ENCODE assay signal across 9 mouse cellular contexts in genomic region chrX:104179257-104179656, GRCm38 (mm10). TPM values are rescaled to one million over a fixed set of nuclear protein-coding genes. Genes with fewer than 3 reads are reported as not detected.
DNase-seq lines count a peak whose midpoint lies in the region; ATAC-seq lines count a peak whose summit lies in the region.
"Had no signal": no experiment of that assay in that cellular context is flagged by ENCODE, and none has a peak within 500 bp of the region (broad histone marks: within the 10 kb centered on the region; RNA-seq: fewer than 3 reads in every experiment).

No protein-coding gene starts in this region.

- H3K4me2 ChIP-seq in hindbrain, embryonic 14.5 days (replicated peaks), result no peak overlapping the region
- H3K4me2 ChIP-seq in hindbrain, embryonic 13.5 days, result no peak overlapping the region
- no peak overlapping the region for H3K4me2 ChIP-seq in forebrain, embryonic 16.5 days (ENCODE audit: low read length)
- H3K4me2 ChIP-seq: neural tube, embryonic 13.5 days had no signal

- no peaks in the 10 kb centered on the region for H3K4me1 ChIP-seq in hindbrain, embryonic 14.5 days (replicated peaks; ENCODE audit: control insufficient read depth, insufficient read depth, low read length)
- H3K4me1 ChIP-seq in hindbrain, embryonic 13.5 days (replicated peaks), result no peaks in the 10 kb centered on the region
- H3K4me1 ChIP-seq in forebrain, embryonic 16.5 days (replicated peaks; ENCODE audit: control insufficient read depth, insufficient read depth, low read length), result no peaks in the 10 kb centered on the region
- H3K4me1 ChIP-seq: neural tube, embryonic 13.5 days had no signal

- no peaks in the 10 kb centered on the region for H3K9me3 ChIP-seq in hindbrain, embryonic 14.5 days (ENCODE audit: control insufficient read depth, low read length)
- no peaks in the 10 kb centered on the region for H3K9me3 ChIP-seq in hindbrain, embryonic 13.5 days
- no peaks in the 10 kb centered on the region for H3K9me3 ChIP-seq in forebrain, embryonic 16.5 days (ENCODE audit: control insufficient read depth, low read length)
- H3K9me3 ChIP-seq: neural tube, embryonic 13.5 days had no signal

- WGBS in hindbrain, embryonic 14.5 days, result 26% methylated on average over 2 of the region's 2 CpGs
- WGBS in hindbrain, embryonic 13.5 days, result 25% methylated on average over 2 of the region's 2 CpGs
- WGBS in forebrain, embryonic 16.5 days, result 16% methylated on average over 2 of the region's 2 CpGs

- H3K36me3 ChIP-seq in hindbrain, embryonic 14.5 days (replicated peaks; ENCODE audit: control insufficient read depth, insufficient read depth), result no peaks in the 10 kb centered on the region
- H3K36me3 ChIP-seq in hindbrain, embryonic 13.5 days, result no peaks in the 10 kb centered on the region
- H3K36me3 ChIP-seq in forebrain, embryonic 16.5 days (ENCODE audit: control insufficient read depth, insufficient read depth), result no peaks in the 10 kb centered on the region
- H3K36me3 ChIP-seq: neural tube, embryonic 13.5 days had no signal

- no peak overlapping the region for H3K9ac ChIP-seq in hindbrain, embryonic 14.5 days
- H3K9ac ChIP-seq in hindbrain, embryonic 13.5 days, result no peak overlapping the region
- H3K9ac ChIP-seq in forebrain, embryonic 16.5 days (replicated peaks; ENCODE audit: low read depth, low read length), result no peak overlapping the region
- H3K9ac ChIP-seq: neural tube, embryonic 13.5 days had no signal

- DNase-seq in hindbrain, embryonic 14.5 days (ENCODE audit: low spot score), result peak; percentile 47
- DNase-seq in 416B (ENCODE audit: low read depth), result peak; percentile 54
- peak; percentile 33 for DNase-seq in MEL-GATA-1-ER (ENCODE audit: extremely low read depth, low read depth)
- peak; percentile 65 to 75 for DNase-seq in cerebellum, postnatal 14 days
- peak; percentile 18 to 51 for DNase-seq in kidney, adult 8-10 months
- DNase-seq in lung, postnatal 36 days, result peak; percentile 74

- H3K4me3 ChIP-seq in hindbrain, embryonic 14.5 days (replicated peaks; ENCODE audit: low read length), result no peak overlapping the region
- H3K4me3 ChIP-seq in hindbrain, embryonic 13.5 days, result no peak overlapping the region
- H3K4me3 ChIP-seq in forebrain, embryonic 16.5 days (replicated peaks; ENCODE audit: low read length), result no peak overlapping the region
- H3K4me3 ChIP-seq: neural tube, embryonic 13.5 days had no signal

- no peak overlapping the region for H3K27ac ChIP-seq in hindbrain, embryonic 14.5 days
- H3K27ac ChIP-seq in hindbrain, embryonic 13.5 days, result no peak overlapping the region
- no peak overlapping the region for H3K27ac ChIP-seq in forebrain, embryonic 16.5 days (ENCODE audit: low read length)
- H3K27ac ChIP-seq: neural tube, embryonic 13.5 days had no signal

- no peak for ATAC-seq in hindbrain, embryonic 14.5 days (ENCODE audit: low FRiP score)
- ATAC-seq in hindbrain, embryonic 13.5 days (ENCODE audit: low FRiP score), result no peak
- no peak for ATAC-seq in forebrain, embryonic 16.5 days

- peaks cover 8% of the 10 kb centered on the region; the same call in 1 of the 2 replicates for H3K27me3 ChIP-seq in hindbrain, embryonic 14.5 days (ENCODE audit: control insufficient read depth, insufficient read depth, low read length)
- H3K27me3 ChIP-seq in hindbrain, embryonic 13.5 days, result peaks cover 9% of the 10 kb centered on the region; the same call in 1 of the 2 replicates
- 0 out of 2 replicates have a peak, but pooled peaks cover 2% of the 10 kb centered on the region for H3K27me3 ChIP-seq in forebrain, embryonic 16.5 days (replicated peaks; ENCODE audit: control insufficient read depth, insufficient read depth, low read length)

RNA-seq across cellular contexts. Expression of gene Nexmif, which starts 21.7 kb away (rescaled TPM):
- 16.2 and 17.5 TPM in 2 replicates for polyA plus RNA-seq in hindbrain, embryonic 14.5 days (2014; fragmentation: Nextera tagmentation; extraction: Ambion mirVana)
- polyA plus RNA-seq in hindbrain, embryonic 13.5 days (2015; fragmentation: Nextera tagmentation; extraction: Ambion mirVana), result 11.9 and 12.6 TPM in 2 replicates
- polyA plus RNA-seq in forebrain, embryonic 16.5 days (2015; fragmentation: Nextera tagmentation; extraction: Ambion mirVana), result 18.1 and 19.4 TPM in 2 replicates
